Mouse (Mus musculus): ENCODE results near the gene Sdr42e1. TPM values are rescaled to one million over a fixed set of nuclear protein-coding genes. Genes with fewer than 3 reads are reported as not detected.
A peak's percentile ranks its signal among the peaks of the same experiment; 100 is the strongest.

The Sdr42e1 gene
- polyA plus RNA-seq, 1 experiment from 2014 or later, result 4.1 TPM

- WGBS, result 33% methylated on average over 8 of the region's 8 CpGs
- no peaks in the 10 kb centered on the region for H3K36me3 ChIP-seq (ENCODE audit: control insufficient read depth, insufficient read depth, low read length)
Measured at GRCm38 (mm10) chr8:117677011-117677410, 3.5 kb upstream of the Sdr42e1 start.

DNA sequence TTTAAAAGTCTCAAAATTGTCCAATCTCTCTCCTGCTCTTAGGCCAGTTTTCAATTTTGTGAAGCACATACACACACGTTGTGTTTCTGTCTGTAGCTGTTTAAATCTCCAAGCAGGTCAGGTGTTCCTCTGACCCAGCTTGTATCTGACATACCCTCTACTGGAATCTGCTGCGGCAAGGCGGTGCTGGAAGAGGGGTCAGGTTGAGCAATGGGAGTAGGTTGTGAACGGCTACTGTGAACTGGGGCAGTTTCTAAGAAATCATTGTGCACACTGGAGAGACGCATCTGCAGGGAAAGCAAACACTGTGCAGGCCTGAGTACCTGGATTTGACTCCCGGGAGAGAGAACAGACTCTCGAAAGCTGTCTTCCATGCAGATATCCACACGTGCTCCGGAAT, 3.0 kb upstream of the Sdr42e1 start:
- Histone ChIP-seq H3K4me3 (ENCODE audit: low read depth, low read length) (no peak overlapping the region), H3K4me2 (replicated peaks; ENCODE audit: low read depth, low read length) (no peak overlapping the region), H3K27ac (ENCODE audit: low read length) (no peak overlapping the region), H3K9me3 (ENCODE audit: control insufficient read depth, low read depth, low read length) (no peaks in the 10 kb centered on the region), H3K4me1 (ENCODE audit: control insufficient read depth, insufficient read depth, low read length) (peaks cover 5% of the 10 kb centered on the region; the same call in 1 of the 2 replicates), H3K9ac (replicated peaks; ENCODE audit: low read depth, low read length) (no peak overlapping the region), H3K27me3 (ENCODE audit: control insufficient read depth, insufficient read depth, low read length) (no peaks in the 10 kb centered on the region), H3K36me3 (ENCODE audit: control insufficient read depth, insufficient read depth, low read length) (no peaks in the 10 kb centered on the region)
- 41% methylated on average over 9 of the region's 9 CpGs for WGBS
- no peak for ATAC-seq (ENCODE audit: insufficient number of reproducible peaks, insufficient read depth, low FRiP score, low read depth)

More at GRCm38 (mm10) chr8:117677011-117677410, 3.5 kb upstream of the Sdr42e1 start:
- Histone ChIP-seq H3K9me3 (ENCODE audit: control insufficient read depth, low read depth, low read length) (no peaks in the 10 kb centered on the region), H3K27ac (ENCODE audit: low read length) (no peak overlapping the region), H3K4me3 (ENCODE audit: low read depth, low read length) (no peak overlapping the region), H3K9ac (replicated peaks; ENCODE audit: low read depth, low read length) (no peak overlapping the region), H3K4me2 (replicated peaks; ENCODE audit: low read depth, low read length) (no peak overlapping the region), H3K4me1 (ENCODE audit: control insufficient read depth, insufficient read depth, low read length) (peaks cover 5% of the 10 kb centered on the region; the same call in 1 of the 2 replicates), H3K27me3 (ENCODE audit: control insufficient read depth, insufficient read depth, low read length) (no peaks in the 10 kb centered on the region)
- ATAC-seq (ENCODE audit: insufficient number of reproducible peaks, insufficient read depth, low FRiP score, low read depth), result no peak

DNA sequence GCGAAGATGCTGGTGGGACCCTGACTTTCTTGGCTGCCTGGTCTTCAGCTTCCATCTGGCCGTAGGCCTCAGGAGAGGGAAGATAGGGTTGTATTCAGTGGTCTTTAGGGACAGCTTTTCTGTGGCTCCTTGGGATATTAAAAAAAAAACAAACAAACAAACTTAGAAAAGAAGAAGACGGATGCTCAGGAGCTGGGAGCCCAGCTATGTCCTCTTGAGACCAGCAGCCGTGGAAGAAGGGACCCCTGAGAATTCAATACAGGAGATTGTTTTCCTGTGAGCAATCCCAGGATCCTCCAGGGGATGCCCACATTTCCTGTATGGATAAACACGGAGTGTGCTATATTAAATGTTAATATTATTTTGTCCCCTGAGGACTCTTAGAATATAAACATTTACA, 1.7 kb upstream of the Sdr42e1 start:
- Histone ChIP-seq H3K27ac (ENCODE audit: low read length) (no peak overlapping the region), H3K9me3 (ENCODE audit: control insufficient read depth, low read depth, low read length) (no peaks in the 10 kb centered on the region), H3K4me3 (ENCODE audit: low read depth, low read length) (no peak overlapping the region), H3K27me3 (ENCODE audit: control insufficient read depth, insufficient read depth, low read length) (no peaks in the 10 kb centered on the region), H3K4me2 (replicated peaks; ENCODE audit: low read depth, low read length) (no peak overlapping the region), H3K36me3 (ENCODE audit: control insufficient read depth, insufficient read depth, low read length) (no peaks in the 10 kb centered on the region), H3K9ac (replicated peaks; ENCODE audit: low read depth, low read length) (no peak overlapping the region), H3K4me1 (ENCODE audit: control insufficient read depth, insufficient read depth, low read length) (peaks cover 5% of the 10 kb centered on the region; the same call in 1 of the 2 replicates)
- 72% methylated on average over 5 of the region's 5 CpGs for WGBS
- ATAC-seq (ENCODE audit: insufficient number of reproducible peaks, insufficient read depth, low FRiP score, low read depth), result no peak

DNA sequence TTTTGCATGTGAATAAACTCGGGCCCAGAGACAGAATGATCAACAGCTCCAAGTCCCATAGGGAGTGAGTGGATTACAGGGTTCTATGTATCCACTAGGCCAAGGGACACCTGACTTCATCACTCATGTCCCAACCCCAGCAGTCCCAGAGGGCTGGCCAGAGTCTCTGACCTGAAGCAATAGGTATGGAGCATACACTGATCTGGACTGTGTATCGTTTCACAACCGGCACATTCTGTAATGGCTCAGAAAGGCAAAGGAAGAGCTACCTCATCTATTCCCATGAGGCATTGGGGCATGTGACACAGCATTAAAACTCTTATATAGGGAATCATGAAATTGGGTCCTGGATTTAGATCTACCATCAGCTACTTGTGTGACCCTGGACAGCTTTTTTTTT, 931 bp downstream of the Sdr42e1 start:
- 75% methylated on average over 3 of the region's 3 CpGs for WGBS
- no peak overlapping the region for H3K4me2 ChIP-seq (replicated peaks; ENCODE audit: low read depth, low read length)

DNA sequence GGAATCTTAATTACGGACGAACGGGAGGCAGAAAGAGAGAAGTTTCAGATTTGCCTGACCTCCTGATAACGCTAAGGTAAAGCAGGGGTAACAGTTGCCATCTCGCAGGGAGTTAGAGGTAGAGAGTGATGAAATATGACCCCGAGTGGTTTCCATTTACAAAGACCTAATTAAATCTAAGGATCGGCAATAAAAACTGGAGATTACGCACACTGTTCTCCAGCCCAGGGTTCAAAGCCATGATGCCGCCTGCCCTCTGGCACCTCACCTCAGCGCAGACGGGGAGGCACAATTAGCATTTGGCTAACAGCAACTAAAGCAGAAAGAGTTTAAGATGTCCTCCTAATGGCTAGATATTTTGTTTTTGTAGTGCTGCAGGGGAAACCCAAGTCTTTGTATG, 3.0 kb downstream of the Sdr42e1 start:
- no peaks in the 10 kb centered on the region for H3K9me3 ChIP-seq (ENCODE audit: control insufficient read depth, low read depth, low read length)
- no peak overlapping the region for H3K27ac ChIP-seq (ENCODE audit: low read length)
- 20% methylated on average over 11 of the region's 11 CpGs for whole genome bisulfite sequencing
- no peak overlapping the region for H3K4me2 ChIP-seq (replicated peaks; ENCODE audit: low read depth, low read length)
- no peak for ATAC-seq (ENCODE audit: insufficient number of reproducible peaks, insufficient read depth, low FRiP score, low read depth)
- H3K9ac ChIP-seq (replicated peaks; ENCODE audit: low read depth, low read length), result no peak overlapping the region
- H3K36me3 ChIP-seq (ENCODE audit: control insufficient read depth, insufficient read depth, low read length), result no peaks in the 10 kb centered on the region
- no peaks in the 10 kb centered on the region for H3K4me1 ChIP-seq (ENCODE audit: control insufficient read depth, insufficient read depth, low read length)
- no peak overlapping the region for H3K4me3 ChIP-seq (ENCODE audit: low read depth, low read length)
- no peaks in the 10 kb centered on the region for H3K27me3 ChIP-seq (ENCODE audit: control insufficient read depth, insufficient read depth, low read length)

More for the DNA sequence above, 931 bp downstream of the Sdr42e1 start:
- no peak overlapping the region for H3K27ac ChIP-seq (ENCODE audit: low read length)
- H3K4me3 ChIP-seq (ENCODE audit: low read depth, low read length), result no peak overlapping the region
- no peaks in the 10 kb centered on the region for H3K36me3 ChIP-seq (ENCODE audit: control insufficient read depth, insufficient read depth, low read length)
- H3K27me3 ChIP-seq (ENCODE audit: control insufficient read depth, insufficient read depth, low read length), result no peaks in the 10 kb centered on the region
- H3K4me1 ChIP-seq (ENCODE audit: control insufficient read depth, insufficient read depth, low read length), result peaks cover 5% of the 10 kb centered on the region; the same call in 1 of the 2 replicates
- no peaks in the 10 kb centered on the region for H3K9me3 ChIP-seq (ENCODE audit: control insufficient read depth, low read depth, low read length)
- no peak overlapping the region for H3K9ac ChIP-seq (replicated peaks; ENCODE audit: low read depth, low read length)
- no peak for ATAC-seq (ENCODE audit: insufficient number of reproducible peaks, insufficient read depth, low FRiP score, low read depth)

DNA sequence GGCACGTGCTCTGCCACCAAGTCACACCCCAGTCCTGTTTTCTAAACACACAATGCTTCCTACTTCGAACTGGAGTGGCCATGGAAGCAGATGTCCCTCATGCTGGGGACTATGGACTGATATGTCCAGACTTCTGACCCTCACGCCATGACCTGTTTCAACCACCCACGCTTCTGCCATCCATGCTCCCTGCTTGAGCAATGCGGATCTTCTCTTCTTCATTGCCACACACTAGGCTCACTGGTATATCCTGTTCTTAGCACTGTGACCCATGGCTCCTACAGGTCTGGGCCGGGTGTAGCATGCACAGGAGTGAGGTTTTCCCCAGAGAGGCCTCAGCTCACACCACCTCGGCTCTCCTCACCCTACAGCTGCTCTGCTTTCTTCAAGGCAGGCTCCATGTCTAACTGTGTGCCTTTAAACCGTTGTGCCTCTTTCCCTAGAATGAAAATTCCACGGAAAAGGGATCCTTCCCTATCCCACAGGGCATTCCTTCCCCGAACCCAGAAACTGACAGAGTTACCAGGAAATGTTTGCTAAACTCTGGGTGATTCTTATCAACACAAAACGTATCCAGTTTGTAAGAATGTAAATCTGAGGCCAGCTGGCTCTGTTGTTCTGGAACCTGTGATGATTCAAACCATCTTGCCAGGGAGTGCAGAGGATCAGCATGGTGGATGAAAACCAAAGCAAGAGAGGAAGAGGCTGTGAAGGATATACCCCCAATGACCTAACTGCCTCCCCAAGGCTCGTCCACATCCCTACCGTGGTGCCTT, 6.0 kb downstream of the Sdr42e1 start:
- no peaks in the 10 kb centered on the region for H3K36me3 ChIP-seq (ENCODE audit: control insufficient read depth, insufficient read depth, low read length)
- no peak for ATAC-seq (ENCODE audit: insufficient number of reproducible peaks, insufficient read depth, low FRiP score, low read depth)
- no peak overlapping the region for H3K4me3 ChIP-seq (ENCODE audit: low read depth, low read length)
- 69% methylated on average over 13 of the region's 13 CpGs for WGBS
- H3K9me3 ChIP-seq (ENCODE audit: control insufficient read depth, low read depth, low read length), result no peaks in the 10 kb centered on the region
- H3K4me2 ChIP-seq (replicated peaks; ENCODE audit: low read depth, low read length), result no peak overlapping the region
- no peaks in the 10 kb centered on the region for H3K4me1 ChIP-seq (ENCODE audit: control insufficient read depth, insufficient read depth, low read length)
- H3K9ac ChIP-seq (replicated peaks; ENCODE audit: low read depth, low read length), result no peak overlapping the region
- H3K27me3 ChIP-seq (ENCODE audit: control insufficient read depth, insufficient read depth, low read length), result no peaks in the 10 kb centered on the region
- H3K27ac ChIP-seq (ENCODE audit: low read length), result no peak overlapping the region

DNA sequence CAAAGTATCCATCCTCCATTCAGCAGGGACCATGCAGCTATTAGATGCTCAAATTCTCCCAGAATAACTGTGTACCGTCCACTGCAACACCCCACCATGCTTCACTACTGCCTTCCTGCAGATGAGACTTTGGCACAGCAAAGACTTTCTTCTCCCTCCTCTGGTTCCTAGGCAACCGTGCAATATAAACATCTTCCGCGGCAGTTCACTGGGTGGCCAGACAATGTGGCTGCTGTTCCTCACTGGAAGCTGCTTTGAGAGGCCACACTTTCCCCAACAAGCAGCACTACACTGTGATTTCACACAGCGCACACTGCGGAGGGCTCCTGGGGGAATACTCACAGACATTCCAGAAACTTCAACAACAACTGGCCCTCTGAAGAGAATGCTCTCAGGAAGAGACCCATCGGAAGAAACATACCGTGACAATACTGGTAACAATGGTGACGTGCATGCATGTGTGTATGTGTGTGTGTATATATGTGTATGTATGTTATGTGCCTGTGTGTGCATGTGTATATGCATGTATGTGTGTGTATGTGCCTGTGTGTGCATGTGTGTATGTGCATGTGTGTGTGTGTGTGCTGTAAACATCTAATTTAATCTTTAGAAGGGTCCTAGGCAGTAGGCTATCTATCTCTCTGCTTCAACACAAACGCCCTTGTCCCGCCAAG, 13.0 kb downstream of the Sdr42e1 start:
- Histone ChIP-seq H3K27ac (ENCODE audit: low read length) (peak overlapping the region; percentile 39; the same call in 1 of the 2 replicates), H3K9ac (replicated peaks; ENCODE audit: low read depth, low read length) (no peak overlapping the region), H3K4me2 (replicated peaks; ENCODE audit: low read depth, low read length) (peak overlapping the region; percentile 27), H3K36me3 (ENCODE audit: control insufficient read depth, insufficient read depth, low read length) (no peaks in the 10 kb centered on the region), H3K4me3 (ENCODE audit: low read depth, low read length) (peak overlapping the region; percentile 9; the same call in 1 of the 2 replicates), H3K4me1 (ENCODE audit: control insufficient read depth, insufficient read depth, low read length) (peaks cover 8% of the 10 kb centered on the region; the same call in 1 of the 2 replicates), H3K9me3 (ENCODE audit: control insufficient read depth, low read depth, low read length) (no peaks in the 10 kb centered on the region), H3K27me3 (ENCODE audit: control insufficient read depth, insufficient read depth, low read length) (no peaks in the 10 kb centered on the region)
- peak; percentile 85 for ATAC-seq (ENCODE audit: insufficient number of reproducible peaks, insufficient read depth, low FRiP score, low read depth)
- 15% methylated on average over 11 of the region's 11 CpGs for WGBS

GRCm38 (mm10) chr8:117658990-117659389, 14.5 kb downstream of the Sdr42e1 start:
- no peaks in the 10 kb centered on the region for H3K36me3 ChIP-seq (ENCODE audit: control insufficient read depth, insufficient read depth, low read length)
- H3K9ac ChIP-seq (replicated peaks; ENCODE audit: low read depth, low read length), result no peak overlapping the region
- 66% methylated on average over 7 of the region's 7 CpGs for WGBS
- H3K4me3 ChIP-seq (ENCODE audit: low read depth, low read length), result no peak overlapping the region
- H3K27me3 ChIP-seq (ENCODE audit: control insufficient read depth, insufficient read depth, low read length), result no peaks in the 10 kb centered on the region
- H3K4me1 ChIP-seq (ENCODE audit: control insufficient read depth, insufficient read depth, low read length), result peaks cover 8% of the 10 kb centered on the region; the same call in 1 of the 2 replicates
- no peak overlapping the region for H3K27ac ChIP-seq (ENCODE audit: low read length)
- ATAC-seq (ENCODE audit: insufficient number of reproducible peaks, insufficient read depth, low FRiP score, low read depth), result no peak
- H3K9me3 ChIP-seq (ENCODE audit: control insufficient read depth, low read depth, low read length), result no peaks in the 10 kb centered on the region
- H3K4me2 ChIP-seq (replicated peaks; ENCODE audit: low read depth, low read length), result no peak overlapping the region

All from stomach, embryonic 14.5 days (tissue).